Mouse (Mus musculus) ES-Bruce4 (cell line): ENCODE measurements at regions not wholly inside any gene's neighbourhood (a gene's known extent, or its start where the extent isn't known, plus 50 kb on each side); places are given as distances from the start of the nearest gene placed in this dataset.

Source experiments
- CTCF ChIP-seq: IDR thresholded peaks from one replicate; pipeline ENCODE4 v1.8.1; 2011; ENCODE audit warnings: low read depth, low read length
- POLR2A ChIP-seq: IDR thresholded peaks from one replicate; pipeline ENCODE4 v1.8.1; 2011; ENCODE audit warnings: low read length; ENCODE audit not compliant: insufficient read depth

GRCm38 (mm10) chr17:41184751-41185150, 249.9 kb upstream of the Cenpq start:
- TF ChIP-seq POLR2A: no peak
- TF ChIP-seq CTCF: no peak
